Mouse (Mus musculus): Measurements from ENCODE around the gene Ambra1.

- TF ChIP-seq CTCF (IDR thresholded peaks at IDR 0.05; ENCODE audit: low read depth, low read length) (no peak), POLR2A (IDR thresholded peaks at IDR 0.05; ENCODE audit: borderline replicate concordance, low read depth, low read length) (no peak)
Observed at GRCm38 (mm10) chr2:91926949-91927348, 197.0 kb downstream of the Ambra1 start, which contains the start of gene Chrm4.
